Mouse (Mus musculus) T-helper 17 cell (primary cell): ENCODE results near the gene Cdh1.

Experiments used
- in situ Hi-C, 2 experiments: fragments of 300-600 bp; cut with MboI, MseI; formaldehyde crosslinking; loops; 1 replicate in 1 of 2; 2 replicates in 1 of 2; pipeline ENCODE4 v1.15.1; 2025; ENCODE audit warnings: high pct_unique_total_duplicates in 2 of 2

The Cdh1 gene

GRCm38 (mm10) chr8:106623016-106623415 lies 19.9 kb downstream of the Cdh1 start:
- in situ Hi-C loops, result no loop called here

- in situ Hi-C loops, result no loop called here
These were observed 20.3 kb downstream of the Cdh1 start for GRCm38 (mm10) chr8:106623451-106623850.

- in situ Hi-C loops, result no loop called here
These were observed 20.8 kb downstream of the Cdh1 start for GRCm38 (mm10) chr8:106623954-106624353.

GRCm38 (mm10) chr8:106624743-106625142 lies 21.6 kb downstream of the Cdh1 start:
- in situ Hi-C loops, result no loop called here

- in situ Hi-C loops, result no loop called here
These were observed 23.1 kb downstream of the Cdh1 start for GRCm38 (mm10) chr8:106626096-106626865.

- in situ Hi-C loops, result no loop called here
These were observed 25.3 kb downstream of the Cdh1 start for GRCm38 (mm10) chr8:106628291-106628964.

- in situ Hi-C loops, result no loop called here
These were observed 26.3 kb downstream of the Cdh1 start for GRCm38 (mm10) chr8:106629456-106629855.

GRCm38 (mm10) chr8:106631904-106632303 lies 28.8 kb downstream of the Cdh1 start:
- in situ Hi-C loops, result no loop called here

- in situ Hi-C loops, result no loop called here
These were observed 29.5 kb downstream of the Cdh1 start for GRCm38 (mm10) chr8:106632650-106633049.

- in situ Hi-C loops, result no loop called here
These were observed 30.4 kb downstream of the Cdh1 start for GRCm38 (mm10) chr8:106633361-106634158.

- in situ Hi-C loops, result no loop called here
These were observed 32.1 kb downstream of the Cdh1 start for GRCm38 (mm10) chr8:106635284-106635683.

GRCm38 (mm10) chr8:106637446-106637845 lies 34.3 kb downstream of the Cdh1 start:
- in situ Hi-C loops, result no loop called here

- in situ Hi-C loops, result no loop called here
These were observed 35.7 kb downstream of the Cdh1 start for GRCm38 (mm10) chr8:106638768-106639295.

- in situ Hi-C loops, result loop anchor here in 1 of 2 experiments (10.0 kb wide), 1 partner anchor 195 kb away; no protein-coding TSS in a partner anchor
These were observed 37.1 kb downstream of the Cdh1 start for GRCm38 (mm10) chr8:106640212-106640611.

GRCm38 (mm10) chr8:106640921-106641320 lies 37.8 kb downstream of the Cdh1 start:
- in situ Hi-C loops, result loop anchor here in 1 of 2 experiments (10.0 kb wide), 1 partner anchor 196 kb away; no protein-coding TSS in a partner anchor

GRCm38 (mm10) chr8:106642172-106642571 lies 39.0 kb downstream of the Cdh1 start:
- in situ Hi-C loops, result loop anchor here in 1 of 2 experiments (10.0 kb wide), 1 partner anchor 197 kb away; no protein-coding TSS in a partner anchor

- in situ Hi-C loops, result loop anchor here in 1 of 2 experiments (10.0 kb wide), 1 partner anchor 198 kb away; no protein-coding TSS in a partner anchor
These were observed 39.9 kb downstream of the Cdh1 start for GRCm38 (mm10) chr8:106643100-106643499.

GRCm38 (mm10) chr8:106644957-106645356 lies 41.8 kb downstream of the Cdh1 start:
- in situ Hi-C loops, result loop anchor here (5.0 to 10.0 kb wide), 2 partner anchors 83 to 200 kb away; no protein-coding TSS in a partner anchor

- in situ Hi-C loops, result loop anchor here (5.0 to 10.0 kb wide), 2 partner anchors 84 to 201 kb away; no protein-coding TSS in a partner anchor
These were observed 43.0 kb downstream of the Cdh1 start for GRCm38 (mm10) chr8:106646153-106646552.

GRCm38 (mm10) chr8:106646731-106647130 lies 43.6 kb downstream of the Cdh1 start:
- in situ Hi-C loops, result loop anchor here (5.0 to 10.0 kb wide), 2 partner anchors 84 to 202 kb away; no protein-coding TSS in a partner anchor

- in situ Hi-C loops, result loop anchor here (5.0 to 10.0 kb wide), 2 partner anchors 85 to 203 kb away; no protein-coding TSS in a partner anchor
These were observed 44.2 kb downstream of the Cdh1 start for GRCm38 (mm10) chr8:106647387-106647786.
